Mouse (Mus musculus): ENCODE measurements around the gene Ica1.

DNA sequence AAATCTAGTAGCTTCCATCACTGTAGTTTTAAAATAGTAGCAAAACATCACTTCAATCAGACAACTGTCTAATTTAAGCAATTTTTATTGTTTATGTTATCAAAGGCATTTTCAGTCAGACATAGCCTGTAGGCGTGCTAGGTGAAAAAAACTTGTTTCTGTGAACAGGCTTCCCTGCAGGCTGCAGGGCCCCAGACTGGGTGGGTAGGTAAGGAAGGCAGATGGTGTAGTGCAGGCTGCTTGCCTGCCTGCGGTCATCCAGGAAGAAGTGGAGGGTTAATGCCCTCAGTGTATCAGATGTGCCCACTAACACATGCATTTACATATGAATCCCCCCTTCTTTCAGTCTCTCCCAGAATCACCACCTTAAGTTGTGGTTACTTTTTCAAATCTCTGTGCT is 132.6 kb downstream of the Ica1 start:
- TF ChIP-seq CTCF (IDR thresholded peaks at IDR 0.05; ENCODE audit: extremely low read depth, insufficient read depth, low read length) (no peak), POLR2A (IDR thresholded peaks at IDR 0.05; ENCODE audit: extremely low read depth, insufficient read depth, low read length) (no peak)
